Mouse (Mus musculus): ENCODE results near the gene Mier2. TPM values are rescaled to one million over a fixed set of nuclear protein-coding genes. Genes with fewer than 3 reads are reported as not detected.
A peak's percentile ranks its signal among the peaks of the same experiment; 100 is the strongest.

Gene Mier2
- polyA plus RNA-seq, 1 experiment from 2014 or later = 64.4 TPM

GRCm38 (mm10) chr10:79548971-79549723 is 5.9 kb downstream of the Mier2 start:
- DNase-seq (ENCODE audit: low spot score) (peak; percentile 45), ATAC-seq (replicated peaks; ENCODE audit: low FRiP score) (no peak)
- Histone ChIP-seq H3K36me3 (ENCODE audit: control insufficient read depth, insufficient read depth, low read length) (peaks cover 25% of the 10 kb centered on the region), H3K27ac (ENCODE audit: low read depth, low read length) (no peak overlapping the region), H3K4me3 (ENCODE audit: low read depth, low read length) (no peak overlapping the region), H3K4me1 (replicated peaks; ENCODE audit: control insufficient read depth, insufficient read depth, low read length) (peaks cover 2% of the 10 kb centered on the region; the same call in 1 of the 2 replicates), H3K9me3 (ENCODE audit: control insufficient read depth, low read length) (no peaks in the 10 kb centered on the region), H3K9ac (ENCODE audit: low read length) (no peak overlapping the region), H3K4me2 (ENCODE audit: low read depth, low read length, severe bottlenecking) (no peak overlapping the region), H3K27me3 (ENCODE audit: control insufficient read depth, insufficient read depth, low read length) (no peaks in the 10 kb centered on the region)
- 96% methylated on average over 18 of the region's 18 CpGs for WGBS

DNA sequence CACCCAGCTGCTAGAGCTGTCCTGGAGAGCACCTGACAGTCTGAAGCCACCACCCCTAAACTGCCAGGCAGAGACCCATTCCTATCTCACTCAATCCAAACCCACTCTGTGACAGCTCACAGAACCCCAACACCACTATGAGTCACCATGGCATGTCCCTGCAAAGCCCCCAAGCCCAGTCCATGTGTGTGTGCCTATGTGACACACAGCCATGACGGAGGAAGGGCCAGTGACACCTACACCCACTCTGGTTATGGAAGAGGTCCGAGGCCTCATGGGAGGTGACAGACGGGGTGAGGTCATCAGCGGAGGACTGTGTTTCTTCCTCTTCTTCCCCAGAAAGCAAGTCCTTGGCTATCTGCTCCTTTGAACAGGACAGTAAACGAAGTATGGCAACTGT is 6.5 kb downstream of the Mier2 start:
- H3K9me3 ChIP-seq (ENCODE audit: control insufficient read depth, low read length) = no peaks in the 10 kb centered on the region
- DNase-seq (ENCODE audit: low spot score) (peak; percentile 46), ATAC-seq (replicated peaks; ENCODE audit: low FRiP score) (no peak)
- H3K27ac ChIP-seq (ENCODE audit: low read depth, low read length) = no peak overlapping the region
- H3K27me3 ChIP-seq (ENCODE audit: control insufficient read depth, insufficient read depth, low read length) = no peaks in the 10 kb centered on the region
- 91% methylated on average over 5 of the region's 5 CpGs for WGBS
- H3K9ac ChIP-seq (ENCODE audit: low read length) = no peak overlapping the region
- H3K4me1 ChIP-seq (replicated peaks; ENCODE audit: control insufficient read depth, insufficient read depth, low read length) = 0 out of 2 replicates have a peak, but pooled peaks cover 2% of the 10 kb centered on the region
- H3K4me2 ChIP-seq (ENCODE audit: low read depth, low read length, severe bottlenecking) = no peak overlapping the region
- peaks cover 25% of the 10 kb centered on the region for H3K36me3 ChIP-seq (ENCODE audit: control insufficient read depth, insufficient read depth, low read length)
- H3K4me3 ChIP-seq (ENCODE audit: low read depth, low read length) = no peak overlapping the region

GRCm38 (mm10) chr10:79547148-79547675 is 7.8 kb downstream of the Mier2 start:
- Histone ChIP-seq H3K9ac (ENCODE audit: low read length) (no peak overlapping the region), H3K4me3 (ENCODE audit: low read depth, low read length) (no peak overlapping the region), H3K4me1 (replicated peaks; ENCODE audit: control insufficient read depth, insufficient read depth, low read length) (no peaks in the 10 kb centered on the region), H3K27me3 (ENCODE audit: control insufficient read depth, insufficient read depth, low read length) (no peaks in the 10 kb centered on the region), H3K36me3 (ENCODE audit: control insufficient read depth, insufficient read depth, low read length) (peaks cover 25% of the 10 kb centered on the region), H3K9me3 (ENCODE audit: control insufficient read depth, low read length) (no peaks in the 10 kb centered on the region), H3K27ac (ENCODE audit: low read depth, low read length) (no peak overlapping the region), H3K4me2 (ENCODE audit: low read depth, low read length, severe bottlenecking) (no peak overlapping the region)
- DNase-seq (ENCODE audit: low spot score) (peak; percentile 35), ATAC-seq (replicated peaks; ENCODE audit: low FRiP score) (no peak)
- WGBS = 84% methylated on average over 5 of the region's 5 CpGs

DNA sequence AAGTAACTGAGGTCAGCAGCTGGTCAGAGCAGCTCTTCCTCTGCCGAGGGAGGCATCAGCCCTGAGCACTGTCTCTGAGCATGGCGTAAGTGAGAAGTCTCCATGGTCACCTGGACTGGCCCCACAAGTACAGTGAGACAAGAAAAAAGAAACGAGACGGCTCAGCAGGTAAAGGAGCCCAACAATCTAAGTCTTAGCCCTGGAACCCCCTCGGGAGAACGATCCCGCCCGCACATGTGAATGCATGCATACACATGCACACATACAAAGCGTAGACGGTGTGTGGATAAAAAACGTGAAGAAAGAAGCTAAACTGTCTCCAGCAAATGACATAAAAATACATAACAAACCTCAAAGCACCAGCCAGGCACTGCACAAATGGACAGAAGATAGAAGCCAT is 8.5 kb downstream of the Mier2 start:
- H3K9me3 ChIP-seq (ENCODE audit: control insufficient read depth, low read length) = no peaks in the 10 kb centered on the region
- no peaks in the 10 kb centered on the region for H3K4me1 ChIP-seq (replicated peaks; ENCODE audit: control insufficient read depth, insufficient read depth, low read length)
- DNase-seq (ENCODE audit: low spot score) = peak; percentile 35
- 96% methylated on average over 11 of the region's 11 CpGs for WGBS
- H3K27me3 ChIP-seq (ENCODE audit: control insufficient read depth, insufficient read depth, low read length) = no peaks in the 10 kb centered on the region
- no peak overlapping the region for H3K9ac ChIP-seq (ENCODE audit: low read length)
- H3K4me3 ChIP-seq (ENCODE audit: low read depth, low read length) = no peak overlapping the region
- ATAC-seq (replicated peaks; ENCODE audit: low FRiP score) = no peak
- H3K27ac ChIP-seq (ENCODE audit: low read depth, low read length) = no peak overlapping the region
- peaks cover 28% of the 10 kb centered on the region for H3K36me3 ChIP-seq (ENCODE audit: control insufficient read depth, insufficient read depth, low read length)
- H3K4me2 ChIP-seq (ENCODE audit: low read depth, low read length, severe bottlenecking) = no peak overlapping the region

DNA sequence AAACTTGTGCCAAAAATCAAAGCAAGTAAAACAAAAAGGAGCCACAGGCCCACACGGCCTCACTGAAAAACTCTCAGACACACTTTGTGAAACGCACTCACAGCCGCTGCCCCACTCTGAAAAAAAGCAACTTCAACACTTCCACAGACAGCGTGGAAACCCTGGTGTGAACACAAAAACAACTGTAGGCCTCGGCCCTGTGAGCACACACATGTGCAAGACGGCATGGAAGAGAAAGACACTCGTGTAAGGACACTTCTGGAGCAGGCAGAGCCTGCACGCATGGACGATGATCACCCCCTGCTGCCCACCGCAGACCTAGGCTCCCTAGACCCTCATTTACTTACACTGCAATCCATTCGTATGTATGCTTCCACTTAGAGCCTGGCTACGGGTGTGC is 9.1 kb downstream of the Mier2 start:
- DNase-seq (ENCODE audit: low spot score) (peak; percentile 42), ATAC-seq (replicated peaks; ENCODE audit: low FRiP score) (no peak)
- WGBS = 90% methylated on average over 12 of the region's 12 CpGs
- H3K27me3 ChIP-seq (ENCODE audit: control insufficient read depth, insufficient read depth, low read length) = no peaks in the 10 kb centered on the region
- H3K9ac ChIP-seq (ENCODE audit: low read length) = no peak overlapping the region
- H3K9me3 ChIP-seq (ENCODE audit: control insufficient read depth, low read length) = no peaks in the 10 kb centered on the region
- H3K4me1 ChIP-seq (replicated peaks; ENCODE audit: control insufficient read depth, insufficient read depth, low read length) = no peaks in the 10 kb centered on the region
- no peak overlapping the region for H3K27ac ChIP-seq (ENCODE audit: low read depth, low read length)
- H3K4me2 ChIP-seq (ENCODE audit: low read depth, low read length, severe bottlenecking) = no peak overlapping the region
- no peak overlapping the region for H3K4me3 ChIP-seq (ENCODE audit: low read depth, low read length)
- peaks cover 31% of the 10 kb centered on the region for H3K36me3 ChIP-seq (ENCODE audit: control insufficient read depth, insufficient read depth, low read length)

DNA sequence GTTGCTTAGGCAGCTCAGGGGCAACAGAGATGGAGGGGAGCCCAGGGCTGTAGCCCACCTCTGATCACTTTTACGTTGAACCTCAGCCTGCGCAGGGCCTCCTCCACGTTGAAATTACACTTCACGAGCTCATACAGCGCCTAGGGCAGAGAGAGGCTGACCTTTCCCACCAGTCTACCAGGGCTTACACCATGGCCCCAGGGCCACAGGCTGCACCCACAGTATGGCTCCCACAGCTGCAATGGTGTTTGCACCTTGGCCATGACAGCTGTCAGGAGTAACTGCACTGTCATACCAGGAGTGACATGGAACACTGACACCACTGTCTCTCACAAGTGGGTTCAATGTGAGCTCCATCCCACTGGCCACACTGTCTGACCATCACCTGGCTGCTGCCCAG is 10.4 kb downstream of the Mier2 start:
- H3K36me3 ChIP-seq (ENCODE audit: control insufficient read depth, insufficient read depth, low read length) = peaks cover 38% of the 10 kb centered on the region
- H3K9ac ChIP-seq (ENCODE audit: low read length) = no peak overlapping the region
- H3K9me3 ChIP-seq (ENCODE audit: control insufficient read depth, low read length) = no peaks in the 10 kb centered on the region
- H3K27ac ChIP-seq (ENCODE audit: low read depth, low read length) = no peak overlapping the region
- no peaks in the 10 kb centered on the region for H3K27me3 ChIP-seq (ENCODE audit: control insufficient read depth, insufficient read depth, low read length)
- no peak overlapping the region for H3K4me2 ChIP-seq (ENCODE audit: low read depth, low read length, severe bottlenecking)
- ATAC-seq (replicated peaks; ENCODE audit: low FRiP score) (no peak), DNase-seq (ENCODE audit: low spot score) (peak; percentile 48)
- H3K4me1 ChIP-seq (replicated peaks; ENCODE audit: control insufficient read depth, insufficient read depth, low read length) = no peaks in the 10 kb centered on the region
- 91% methylated on average over 5 of the region's 5 CpGs for WGBS
- no peak overlapping the region for H3K4me3 ChIP-seq (ENCODE audit: low read depth, low read length)

- Histone ChIP-seq H3K9ac (ENCODE audit: low read length) (no peak overlapping the region), H3K27me3 (ENCODE audit: control insufficient read depth, insufficient read depth, low read length) (no peaks in the 10 kb centered on the region), H3K4me1 (replicated peaks; ENCODE audit: control insufficient read depth, insufficient read depth, low read length) (no peaks in the 10 kb centered on the region), H3K27ac (ENCODE audit: low read depth, low read length) (no peak overlapping the region), H3K36me3 (ENCODE audit: control insufficient read depth, insufficient read depth, low read length) (peaks cover 35% of the 10 kb centered on the region), H3K4me3 (ENCODE audit: low read depth, low read length) (no peak overlapping the region), H3K4me2 (ENCODE audit: low read depth, low read length, severe bottlenecking) (no peak overlapping the region), H3K9me3 (ENCODE audit: control insufficient read depth, low read length) (no peaks in the 10 kb centered on the region)
- DNase-seq (ENCODE audit: low spot score) (peak; percentile 45), ATAC-seq (replicated peaks; ENCODE audit: low FRiP score) (no peak)
- WGBS = 89% methylated on average over 9 of the region's 9 CpGs
These were observed 11.0 kb downstream of the Mier2 start for GRCm38 (mm10) chr10:79543884-79544597.

DNA sequence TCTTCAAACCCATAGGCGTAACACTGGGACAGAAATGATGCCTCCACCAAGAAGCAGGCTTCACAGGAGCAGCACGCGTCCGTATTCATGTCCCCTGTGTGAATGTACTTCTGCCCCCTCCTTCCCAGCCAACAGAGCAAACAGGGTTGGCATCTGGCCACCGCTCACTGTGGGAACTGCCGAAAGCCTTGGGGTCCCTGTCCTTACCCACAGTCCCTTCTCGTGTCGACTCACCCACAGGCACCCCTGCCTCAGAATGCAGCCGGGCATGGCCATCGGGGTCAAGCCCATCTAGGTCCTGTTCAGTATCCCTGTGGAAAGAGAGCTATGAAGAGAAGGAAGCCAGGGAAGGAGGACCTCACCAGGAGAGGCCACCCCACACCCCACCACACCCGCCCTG is 12.8 kb downstream of the Mier2 start:
- 94% methylated on average over 11 of the region's 11 CpGs for WGBS
- H3K4me3 ChIP-seq (ENCODE audit: low read depth, low read length) = no peak overlapping the region
- no peak overlapping the region for H3K4me2 ChIP-seq (ENCODE audit: low read depth, low read length, severe bottlenecking)
- peak; percentile 46 for DNase-seq (ENCODE audit: low spot score)
- H3K4me1 ChIP-seq (replicated peaks; ENCODE audit: control insufficient read depth, insufficient read depth, low read length) = no peaks in the 10 kb centered on the region
- no peak overlapping the region for H3K27ac ChIP-seq (ENCODE audit: low read depth, low read length)
- no peak for ATAC-seq (replicated peaks; ENCODE audit: low FRiP score)
- peaks cover 25% of the 10 kb centered on the region for H3K36me3 ChIP-seq (ENCODE audit: control insufficient read depth, insufficient read depth, low read length)
- H3K9ac ChIP-seq (ENCODE audit: low read length) = no peak overlapping the region
- H3K9me3 ChIP-seq (ENCODE audit: control insufficient read depth, low read length) = no peaks in the 10 kb centered on the region
- no peaks in the 10 kb centered on the region for H3K27me3 ChIP-seq (ENCODE audit: control insufficient read depth, insufficient read depth, low read length)

Measured in forebrain, embryonic 11.5 days (tissue).